Mouse (Mus musculus): ENCODE results near the gene Pla2g2c. TPM values are rescaled to one million over a fixed set of nuclear protein-coding genes. Genes with fewer than 3 reads are reported as not detected.

The Pla2g2c gene
- polyA plus RNA-seq (2014; fragmentation: Nextera tagmentation; extraction: Ambion mirVana), result 0.27 and 0.28 TPM in 2 replicates

- Histone ChIP-seq H3K4me3 (ENCODE audit: control insufficient read depth in 1 of 2, insufficient read depth in 1 of 2, low read depth in 1 of 2, low read length in 2 of 2) (peak within 1 kb of the TSS; percentile 16 to 20; a peak in 3 of 4 replicates), H3K27ac (replicated peaks in 1 of 2; ENCODE audit: control insufficient read depth in 1 of 2, insufficient read depth in 1 of 2, low read depth in 2 of 2, low read length in 2 of 2) (peak within 1 kb of the TSS; percentile 40 to 67), H3K9ac (ENCODE audit: low read length) (peak within 1 kb of the TSS; percentile 22; the same call in 1 of the 2 replicates), H3K9me3 (ENCODE audit: control insufficient read depth, low read length) (no peaks in the 10 kb centered on the region), H3K27me3 (ENCODE audit: control insufficient read depth, insufficient read depth, low read length) (no peaks in the 10 kb centered on the region), H3K4me2 (ENCODE audit: low read length) (peak within 1 kb of the TSS; percentile 59), H3K36me3 (ENCODE audit: control insufficient read depth, insufficient read depth, low read length) (no peaks in the 10 kb centered on the region), H3K4me1 (ENCODE audit: control insufficient read depth in 2 of 2, insufficient read depth in 2 of 2, low read length in 2 of 2) (peaks cover 23% of the 10 kb centered on the region in 2 experiments)
- no peak for ATAC-seq (ENCODE audit: insufficient number of reproducible peaks, insufficient read depth, low FRiP score, low read depth)
- 42% methylated on average over 18 of the region's 18 CpGs for WGBS
Measured at GRCm38 (mm10) chr4:138724354-138725126, at the start of gene Pla2g2c. Gene Pla2g2c, plus strand, starts transcription at chr4:138724792.

- WGBS, result 9% methylated on average over 16 of the region's 16 CpGs
- no peak overlapping the region for H3K4me2 ChIP-seq (ENCODE audit: low read length)
- peaks cover 19% of the 10 kb centered on the region for H3K27me3 ChIP-seq (ENCODE audit: control insufficient read depth, insufficient read depth, low read length)
Measured at GRCm38 (mm10) chr4:138676480-138676879, 48.1 kb upstream of the Pla2g2c start.

GRCm38 (mm10) chr4:138677579-138677978, 47.0 kb upstream of the Pla2g2c start:
- no peaks in the 10 kb centered on the region for H3K36me3 ChIP-seq (ENCODE audit: control insufficient read depth, insufficient read depth, low read length)
- no peaks in the 10 kb centered on the region for H3K4me1 ChIP-seq (ENCODE audit: control insufficient read depth in 2 of 2, insufficient read depth in 2 of 2, low read length in 2 of 2)
- ATAC-seq (ENCODE audit: insufficient number of reproducible peaks, insufficient read depth, low FRiP score, low read depth), result no peak
- no peak overlapping the region for H3K4me2 ChIP-seq (ENCODE audit: low read length)
- peaks cover 19% of the 10 kb centered on the region; the same call in 1 of the 2 replicates for H3K27me3 ChIP-seq (ENCODE audit: control insufficient read depth, insufficient read depth, low read length)
- 15% methylated on average over 16 of the region's 16 CpGs for WGBS
- H3K27ac ChIP-seq (replicated peaks in 1 of 2; ENCODE audit: control insufficient read depth in 1 of 2, insufficient read depth in 1 of 2, low read depth in 2 of 2, low read length in 2 of 2), result no peak overlapping the region
- H3K9ac ChIP-seq (ENCODE audit: low read length), result no peak overlapping the region
- H3K9me3 ChIP-seq (ENCODE audit: control insufficient read depth, low read length), result no peaks in the 10 kb centered on the region
- H3K4me3 ChIP-seq (ENCODE audit: control insufficient read depth in 1 of 2, insufficient read depth in 1 of 2, low read depth in 1 of 2, low read length in 2 of 2), result no peak overlapping the region

More at GRCm38 (mm10) chr4:138676480-138676879, 48.1 kb upstream of the Pla2g2c start:
- no peak overlapping the region for H3K4me3 ChIP-seq (ENCODE audit: control insufficient read depth in 1 of 2, insufficient read depth in 1 of 2, low read depth in 1 of 2, low read length in 2 of 2)
- ATAC-seq (ENCODE audit: insufficient number of reproducible peaks, insufficient read depth, low FRiP score, low read depth), result no peak
- no peaks in the 10 kb centered on the region for H3K4me1 ChIP-seq (ENCODE audit: control insufficient read depth in 2 of 2, insufficient read depth in 2 of 2, low read length in 2 of 2)
- no peaks in the 10 kb centered on the region for H3K36me3 ChIP-seq (ENCODE audit: control insufficient read depth, insufficient read depth, low read length)
- H3K27ac ChIP-seq (replicated peaks in 1 of 2; ENCODE audit: control insufficient read depth in 1 of 2, insufficient read depth in 1 of 2, low read depth in 2 of 2, low read length in 2 of 2), result no peak overlapping the region
- H3K9me3 ChIP-seq (ENCODE audit: control insufficient read depth, low read length), result no peaks in the 10 kb centered on the region
- H3K9ac ChIP-seq (ENCODE audit: low read length), result no peak overlapping the region

GRCm38 (mm10) chr4:138680124-138680523, 44.5 kb upstream of the Pla2g2c start:
- H3K36me3 ChIP-seq (ENCODE audit: control insufficient read depth, insufficient read depth, low read length), result no peaks in the 10 kb centered on the region
- no peak for ATAC-seq (ENCODE audit: insufficient number of reproducible peaks, insufficient read depth, low FRiP score, low read depth)
- H3K9me3 ChIP-seq (ENCODE audit: control insufficient read depth, low read length), result no peaks in the 10 kb centered on the region
- WGBS, result 68% methylated on average over 4 of the region's 4 CpGs
- peaks cover 17% of the 10 kb centered on the region; the same call in 1 of the 2 replicates for H3K27me3 ChIP-seq (ENCODE audit: control insufficient read depth, insufficient read depth, low read length)
- no peak overlapping the region for H3K9ac ChIP-seq (ENCODE audit: low read length)
- no peak overlapping the region for H3K27ac ChIP-seq (replicated peaks in 1 of 2; ENCODE audit: control insufficient read depth in 1 of 2, insufficient read depth in 1 of 2, low read depth in 2 of 2, low read length in 2 of 2)
- H3K4me1 ChIP-seq (ENCODE audit: control insufficient read depth in 2 of 2, insufficient read depth in 2 of 2, low read length in 2 of 2), result no peaks in the 10 kb centered on the region
- no peak overlapping the region for H3K4me2 ChIP-seq (ENCODE audit: low read length)
- no peak overlapping the region for H3K4me3 ChIP-seq (ENCODE audit: control insufficient read depth in 1 of 2, insufficient read depth in 1 of 2, low read depth in 1 of 2, low read length in 2 of 2)

GRCm38 (mm10) chr4:138682760-138683159, 41.8 kb upstream of the Pla2g2c start:
- no peaks in the 10 kb centered on the region for H3K9me3 ChIP-seq (ENCODE audit: control insufficient read depth, low read length)
- ATAC-seq (ENCODE audit: insufficient number of reproducible peaks, insufficient read depth, low FRiP score, low read depth), result no peak
- H3K27me3 ChIP-seq (ENCODE audit: control insufficient read depth, insufficient read depth, low read length), result peaks cover 17% of the 10 kb centered on the region
- no peak overlapping the region for H3K9ac ChIP-seq (ENCODE audit: low read length)
- 45% methylated on average over 2 of the region's 2 CpGs for WGBS
- no peaks in the 10 kb centered on the region for H3K4me1 ChIP-seq (ENCODE audit: control insufficient read depth in 2 of 2, insufficient read depth in 2 of 2, low read length in 2 of 2)
- no peak overlapping the region for H3K27ac ChIP-seq (replicated peaks in 1 of 2; ENCODE audit: control insufficient read depth in 1 of 2, insufficient read depth in 1 of 2, low read depth in 2 of 2, low read length in 2 of 2)
- no peak overlapping the region for H3K4me3 ChIP-seq (ENCODE audit: control insufficient read depth in 1 of 2, insufficient read depth in 1 of 2, low read depth in 1 of 2, low read length in 2 of 2)
- no peaks in the 10 kb centered on the region for H3K36me3 ChIP-seq (ENCODE audit: control insufficient read depth, insufficient read depth, low read length)
- H3K4me2 ChIP-seq (ENCODE audit: low read length), result no peak overlapping the region

- H3K4me2 ChIP-seq (ENCODE audit: low read length), result no peak overlapping the region
- no peak overlapping the region for H3K9ac ChIP-seq (ENCODE audit: low read length)
- no peak for ATAC-seq (ENCODE audit: insufficient number of reproducible peaks, insufficient read depth, low FRiP score, low read depth)
- H3K27me3 ChIP-seq (ENCODE audit: control insufficient read depth, insufficient read depth, low read length), result peaks cover 45% of the 10 kb centered on the region
- no peaks in the 10 kb centered on the region for H3K4me1 ChIP-seq (ENCODE audit: control insufficient read depth in 2 of 2, insufficient read depth in 2 of 2, low read length in 2 of 2)
- H3K9me3 ChIP-seq (ENCODE audit: control insufficient read depth, low read length), result no peaks in the 10 kb centered on the region
- no peak overlapping the region for H3K4me3 ChIP-seq (ENCODE audit: control insufficient read depth in 1 of 2, insufficient read depth in 1 of 2, low read depth in 1 of 2, low read length in 2 of 2)
- H3K36me3 ChIP-seq (ENCODE audit: control insufficient read depth, insufficient read depth, low read length), result no peaks in the 10 kb centered on the region
- WGBS, result 73% methylated on average over 6 of the region's 6 CpGs
- no peak overlapping the region for H3K27ac ChIP-seq (replicated peaks in 1 of 2; ENCODE audit: control insufficient read depth in 1 of 2, insufficient read depth in 1 of 2, low read depth in 2 of 2, low read length in 2 of 2)
Measured at GRCm38 (mm10) chr4:138685813-138686212, 38.8 kb upstream of the Pla2g2c start.

- no peaks in the 10 kb centered on the region for H3K36me3 ChIP-seq (ENCODE audit: control insufficient read depth, insufficient read depth, low read length)
- no peak overlapping the region for H3K4me2 ChIP-seq (ENCODE audit: low read length)
- H3K4me1 ChIP-seq (ENCODE audit: control insufficient read depth in 2 of 2, insufficient read depth in 2 of 2, low read length in 2 of 2), result no peaks in the 10 kb centered on the region
- no peak overlapping the region for H3K4me3 ChIP-seq (ENCODE audit: control insufficient read depth in 1 of 2, insufficient read depth in 1 of 2, low read depth in 1 of 2, low read length in 2 of 2)
- no peak overlapping the region for H3K9ac ChIP-seq (ENCODE audit: low read length)
- no peaks in the 10 kb centered on the region for H3K9me3 ChIP-seq (ENCODE audit: control insufficient read depth, low read length)
- no peak overlapping the region for H3K27ac ChIP-seq (replicated peaks in 1 of 2; ENCODE audit: control insufficient read depth in 1 of 2, insufficient read depth in 1 of 2, low read depth in 2 of 2, low read length in 2 of 2)
- no peak for ATAC-seq (ENCODE audit: insufficient number of reproducible peaks, insufficient read depth, low FRiP score, low read depth)
- H3K27me3 ChIP-seq (ENCODE audit: control insufficient read depth, insufficient read depth, low read length), result peaks cover 73% of the 10 kb centered on the region
- 9% methylated on average over 3 of the region's 3 CpGs for WGBS
Measured at GRCm38 (mm10) chr4:138689094-138689512, 35.5 kb upstream of the Pla2g2c start.

Data from heart, embryonic 14.5 days (tissue).